Mouse (Mus musculus) 416B (cell line): ENCODE data around the gene Adamts8.

ENCODE experiments used
- DNase-seq: peaks from one replicate; pipeline ENCODE4 v3.0.0; 2011; ENCODE audit warnings: low read depth

Gene Adamts8

DNA sequence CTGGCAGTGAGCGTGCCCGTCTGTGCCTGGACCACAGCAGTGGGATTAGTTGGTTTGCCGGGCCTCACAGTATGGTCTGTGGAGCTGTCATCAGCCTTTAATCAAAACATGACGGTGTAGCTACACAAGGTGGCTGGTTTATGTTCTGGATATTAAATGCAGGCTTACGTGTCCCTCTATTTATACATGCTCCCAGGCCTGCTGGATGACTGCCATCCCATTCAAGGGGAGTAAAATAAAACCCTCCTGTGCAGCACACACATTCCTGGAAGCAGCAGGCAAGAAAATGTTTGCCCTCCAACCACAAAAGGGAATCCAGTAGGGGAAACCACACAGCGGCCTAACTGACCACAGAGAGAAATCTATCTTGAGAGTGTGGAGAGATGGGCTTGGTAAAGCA lies 43.4 kb downstream of the Adamts8 start:
- DNase-seq = peak; percentile 43

DNA sequence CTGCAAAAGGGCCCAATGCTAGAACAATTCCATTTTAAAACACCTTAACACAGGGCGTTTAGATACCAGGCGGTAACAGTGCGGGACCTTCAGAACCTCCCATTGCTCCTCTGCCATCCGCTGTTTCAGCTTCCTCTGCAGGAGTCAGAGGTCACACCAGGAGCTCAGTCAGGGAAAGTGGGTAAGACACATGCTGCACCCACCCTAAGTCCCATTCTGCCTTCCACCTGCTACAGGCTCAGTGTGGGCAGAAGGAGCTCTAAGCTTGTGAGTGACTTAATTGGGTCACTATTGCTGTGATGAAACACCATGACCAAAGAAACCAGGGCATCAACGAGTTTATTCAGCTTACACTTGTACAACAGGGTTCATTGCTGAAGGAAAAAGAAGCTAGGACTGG lies 50.7 kb downstream of the Adamts8 start:
- no peak for DNase-seq

DNA sequence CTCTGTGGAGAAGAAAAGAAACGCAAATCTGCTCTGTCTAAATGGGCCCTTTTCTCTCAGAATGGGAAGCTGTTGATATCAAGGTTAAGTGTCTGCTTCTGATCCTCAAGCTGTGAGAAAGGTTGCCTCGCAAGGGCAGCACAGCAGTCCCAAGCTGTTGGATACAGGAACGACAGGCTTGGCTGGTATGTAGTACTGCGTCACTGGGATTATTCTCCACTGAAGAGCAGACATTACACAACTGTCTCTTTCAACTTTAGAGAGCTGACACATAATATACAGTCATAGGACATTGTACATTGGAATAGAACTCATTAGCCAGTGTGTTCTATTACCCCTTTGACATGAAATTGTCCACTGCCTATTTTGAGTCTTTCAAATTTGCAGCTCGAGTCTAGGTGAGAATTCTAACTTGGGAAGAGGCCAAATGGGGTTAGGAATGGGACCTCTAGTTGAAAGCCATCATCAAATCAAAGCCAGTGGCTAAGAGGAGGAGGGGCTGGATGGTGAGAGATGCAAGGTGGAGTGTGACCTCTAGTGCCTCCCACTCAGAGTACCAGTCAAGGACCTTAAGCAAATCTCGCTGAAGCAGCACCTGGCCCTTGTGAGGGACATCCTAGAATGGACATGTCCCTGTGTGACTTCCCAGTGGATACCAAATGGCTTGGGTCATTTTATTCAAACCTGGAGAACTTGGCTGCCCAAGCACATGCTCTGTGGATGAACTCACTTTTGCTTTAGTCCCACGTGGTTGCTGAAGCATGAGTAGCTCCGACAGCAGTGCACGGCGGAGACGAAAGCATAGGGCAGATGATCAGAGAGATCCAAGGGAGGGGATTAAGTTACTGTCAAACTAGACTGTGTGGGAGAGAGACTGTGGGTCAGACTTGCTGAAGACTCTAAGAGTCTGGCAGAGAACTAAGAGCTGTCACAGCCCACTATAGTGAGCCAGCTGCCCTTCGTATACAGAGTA lies 54.5 kb downstream of the Adamts8 start:
- no peak for DNase-seq

DNA sequence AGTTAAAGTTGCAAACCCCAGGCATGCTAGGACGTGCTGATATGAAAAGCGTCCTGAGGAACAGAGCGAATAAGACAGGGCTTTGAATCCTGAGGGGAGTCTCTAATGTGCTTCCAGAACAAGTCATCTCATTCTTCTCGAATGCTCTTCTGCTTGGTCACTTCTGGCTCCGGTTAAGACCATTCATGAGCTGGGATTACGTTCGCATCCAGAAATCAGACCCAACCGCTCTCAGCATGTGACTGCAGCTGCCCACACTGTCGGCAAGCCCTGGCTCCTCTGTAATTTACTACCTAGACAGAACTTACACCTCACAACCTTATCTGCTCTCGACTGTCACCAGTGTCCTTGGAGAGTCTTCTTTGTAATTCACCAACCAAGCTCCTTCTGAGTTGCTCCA lies 58.3 kb downstream of the Adamts8 start:
- no peak for DNase-seq

DNA sequence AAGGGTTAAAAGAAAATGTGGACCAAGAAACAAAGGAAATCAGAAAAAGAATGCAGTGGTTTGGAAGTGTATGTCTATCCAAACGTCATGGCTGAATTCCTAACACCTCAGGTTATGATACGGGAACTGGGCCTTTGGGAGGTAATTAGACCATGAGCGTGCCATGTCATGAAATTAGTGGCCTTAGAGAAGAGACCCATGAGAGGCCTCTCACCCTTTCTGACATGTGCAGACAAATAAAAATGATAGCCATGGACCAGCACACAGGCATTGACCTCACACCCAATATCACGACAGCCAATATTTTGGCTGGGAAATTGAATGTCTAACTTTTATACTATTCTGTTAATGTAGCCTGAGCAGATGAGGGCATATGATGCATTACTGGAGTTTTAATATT lies 60.2 kb downstream of the Adamts8 start:
- DNase-seq = no peak

DNA sequence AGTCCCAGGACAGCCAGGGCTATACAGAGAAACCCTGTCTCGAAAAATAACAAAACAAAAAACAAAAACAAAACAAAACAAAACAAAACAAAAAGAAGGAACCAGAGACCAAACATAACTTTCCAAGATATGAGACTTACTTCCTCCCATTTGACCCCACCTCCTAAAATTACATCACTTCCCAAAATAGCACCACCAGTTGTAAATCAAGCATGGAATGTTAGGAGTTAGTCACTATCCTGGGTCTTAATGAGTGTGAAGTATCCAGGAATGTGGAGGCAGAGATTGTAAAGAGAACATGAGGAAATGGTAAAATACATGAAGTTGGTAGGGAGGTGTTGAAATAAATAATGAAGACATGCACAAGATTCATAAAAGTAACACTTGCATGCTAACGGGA lies 67.0 kb downstream of the Adamts8 start:
- DNase-seq = peak; percentile 18

DNA sequence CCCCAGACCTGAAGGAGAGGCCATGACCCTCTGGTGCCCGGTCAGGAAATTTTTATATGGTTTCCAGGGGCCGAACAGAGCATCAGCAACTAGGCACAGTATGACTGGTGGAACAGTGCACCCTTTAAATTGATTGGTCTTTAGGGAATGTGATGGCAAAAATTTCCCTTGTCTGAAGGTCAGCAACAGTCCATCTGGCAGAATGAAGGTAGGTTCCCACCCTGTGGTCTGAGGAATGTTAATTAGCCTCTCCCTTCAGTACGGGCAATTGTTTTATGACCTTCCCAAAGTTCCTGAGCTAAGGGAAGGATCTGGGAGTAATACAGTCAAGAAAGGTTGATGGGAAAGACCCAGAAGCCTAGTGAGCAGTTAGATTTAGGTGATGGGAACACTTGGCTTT lies 67.7 kb downstream of the Adamts8 start:
- DNase-seq = no peak

DNA sequence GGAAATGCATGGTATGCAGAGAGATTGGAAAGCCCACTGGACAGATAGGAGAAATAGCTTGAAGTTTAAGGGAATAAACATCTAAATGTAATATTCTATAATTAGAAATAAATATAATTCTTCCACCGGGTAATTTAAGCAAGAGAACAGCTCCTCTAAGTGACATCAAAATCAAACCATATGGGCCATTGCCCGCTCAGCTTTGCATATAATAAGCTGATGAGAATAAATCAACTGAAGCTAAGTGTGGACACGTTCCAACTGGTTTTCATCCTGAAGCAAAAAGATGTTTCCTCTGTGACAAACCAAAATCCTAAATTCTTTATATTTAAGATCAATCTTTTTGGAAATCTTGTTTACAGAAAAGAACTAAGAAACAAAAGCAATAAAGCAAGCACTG lies 68.4 kb downstream of the Adamts8 start:
- no peak for DNase-seq

DNA sequence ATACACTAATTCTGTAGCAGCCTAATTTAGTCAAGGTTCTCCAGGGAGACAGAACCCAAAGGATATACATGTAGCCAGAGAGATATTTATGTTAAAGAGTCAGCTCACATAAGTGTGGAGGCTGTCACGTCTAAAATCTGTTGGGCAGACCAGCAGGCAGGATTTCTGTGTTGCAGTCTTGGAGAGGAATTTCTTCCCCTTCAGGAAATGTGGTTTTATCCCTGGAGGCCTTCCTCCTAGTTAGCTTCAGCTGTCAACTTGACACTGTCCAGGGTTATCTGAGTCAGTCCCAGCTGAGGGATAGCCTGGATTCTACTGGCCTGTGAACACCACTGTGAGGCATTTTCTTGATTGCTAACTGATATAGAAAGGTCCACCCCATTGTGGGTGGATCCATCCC lies 69.2 kb downstream of the Adamts8 start:
- DNase-seq = no peak

DNA sequence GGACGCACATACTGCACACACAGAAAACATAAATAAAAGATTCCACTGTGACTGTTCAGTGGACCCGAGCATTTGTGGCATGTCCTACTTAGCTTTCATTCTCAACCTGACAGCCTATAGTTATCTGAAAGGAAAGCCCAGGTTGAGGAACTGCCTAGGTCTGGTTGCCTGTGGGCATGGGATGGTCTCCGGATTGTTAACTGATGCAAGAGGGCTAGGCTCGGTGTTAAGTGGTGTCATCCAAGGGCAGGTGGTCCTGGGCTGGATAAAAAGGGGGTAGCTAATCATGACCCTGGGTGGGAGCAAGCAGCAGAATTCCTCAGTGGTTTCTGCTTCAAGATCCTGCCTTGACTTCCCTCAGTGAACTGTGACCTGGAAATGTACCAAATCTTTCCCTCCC lies 70.3 kb downstream of the Adamts8 start:
- DNase-seq = no peak

DNA sequence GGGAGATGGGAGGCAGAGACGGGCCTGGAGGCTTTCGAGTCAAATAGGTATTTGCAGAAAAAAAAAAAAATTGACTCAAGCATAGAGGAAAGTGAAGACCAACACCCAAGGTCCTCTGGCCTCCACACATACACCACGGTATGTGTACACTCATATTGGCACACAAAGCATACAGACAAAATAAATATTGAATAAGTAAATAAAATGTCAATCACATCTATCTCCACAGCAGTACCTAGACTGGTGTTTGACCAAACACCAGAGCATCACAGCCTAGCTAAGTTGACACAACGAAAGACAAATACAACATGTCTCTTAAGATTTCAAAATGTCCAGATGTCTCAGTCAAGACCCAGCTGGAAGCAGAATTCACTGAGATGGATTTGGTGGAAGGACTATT lies 71.1 kb downstream of the Adamts8 start:
- no peak for DNase-seq
